Mouse (Mus musculus) heart, postnatal 0 days (tissue): Measurements from ENCODE around the gene Arl15.

ENCODE experiments used
- CTCF ChIP-seq: IDR thresholded peaks from 2 replicates; pipeline ENCODE4 v1.5.1; 2016; ENCODE audit warnings: antibody characterized with exemption, control low read depth, low read depth
- EP300 ChIP-seq: IDR thresholded peaks from 2 replicates; pipeline ENCODE4 v1.6.1; 2016; ENCODE audit warnings: antibody characterized with exemption, low read depth

DNA sequence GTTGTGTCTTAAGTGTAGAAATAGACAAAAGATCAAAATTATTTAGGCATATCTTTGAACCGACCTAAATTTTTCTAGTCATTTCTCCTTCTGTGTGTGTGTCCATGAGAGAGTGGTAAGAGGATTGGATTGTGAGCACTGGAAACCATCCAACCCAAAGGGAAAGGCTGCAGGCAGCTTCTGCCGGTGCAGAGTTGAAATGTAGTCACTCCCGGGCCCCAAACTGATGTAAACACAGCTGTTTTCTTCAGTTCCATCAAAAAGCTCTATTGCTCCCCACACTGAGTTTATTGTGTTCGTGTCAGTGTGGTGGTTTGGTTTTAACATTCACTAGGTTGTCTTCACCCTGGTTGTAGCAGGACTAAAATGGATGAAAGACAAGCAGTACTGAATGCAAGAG, 153.2 kb downstream of the Arl15 start:
- TF ChIP-seq CTCF (no peak), EP300 (no peak)
